Mouse (Mus musculus) lung, embryonic 14.5 days (tissue): ENCODE data around the gene Zscan2. TPM values are rescaled to one million over a fixed set of nuclear protein-coding genes. Genes with fewer than 3 reads are reported as not detected.

Experiments used
- ATAC-seq: fragments of 200-750 bp; cut with Nextera tagmentation; 2 replicates; pipeline ENCODE4 v1.8.0; 2017; ENCODE audit warnings: mild to moderate bottlenecking, moderate TSS enrichment, moderate library complexity; ENCODE audit not compliant: insufficient read depth
- DNase-seq: peaks from one replicate; pipeline ENCODE4 v3.0.0-alpha.2; 2015
- H3K27ac ChIP-seq: fragments of 300-500 bp; sonication (generic); 2 replicates; pipeline ENCODE4 v1.5.1; 2014; ENCODE audit warnings: low read depth, mild to moderate bottlenecking, moderate library complexity
- H3K27me3 ChIP-seq: fragments of 300-500 bp; sonication (generic); 2 replicates; pipeline ENCODE4 v1.6.1; 2014; ENCODE audit warnings: low read length, control low read depth; ENCODE audit not compliant: insufficient read depth
- H3K36me3 ChIP-seq: fragments of 300-500 bp; sonication (generic); 2 replicates; pipeline ENCODE4 v1.6.1; 2014; ENCODE audit warnings: control low read depth; ENCODE audit not compliant: insufficient read depth
- H3K4me1 ChIP-seq: fragments of 300-500 bp; sonication (generic); 2 replicates; pipeline ENCODE4 v1.6.1; 2014; ENCODE audit warnings: antibody characterized with exemption, control low read depth; ENCODE audit not compliant: insufficient read depth
- H3K4me2 ChIP-seq: fragments of 300-500 bp; sonication (generic); 2 replicates; pipeline ENCODE4 v1.6.1; 2014; ENCODE audit warnings: mild to moderate bottlenecking
- H3K4me3 ChIP-seq: fragments of 300-500 bp; sonication (generic); 2 replicates; pipeline ENCODE4 v1.5.1; 2014; ENCODE audit warnings: low read depth, low read length
- H3K9ac ChIP-seq: fragments of 300-500 bp; sonication (generic); 2 replicates; pipeline ENCODE4 v1.6.1; 2014
- H3K9me3 ChIP-seq: fragments of 300-500 bp; sonication (generic); 2 replicates; pipeline ENCODE4 v1.6.1; 2016; ENCODE audit warnings: low read depth, low read length, control low read depth
- CTCF ChIP-seq: IDR thresholded peaks from 2 replicates; pipeline ENCODE4 v1.5.1; 2016; ENCODE audit warnings: antibody characterized with exemption, low read depth
- WGBS: fragments of 180-500 bp; shearing (Covaris S2); extraction: QIAGEN DNeasy Blood & Tissue Kit; methylation state at CpG from one replicate; pipeline ENCODE4 v1.1.7; 2014; 5-methylcytosine and 5-hydroxymethylcytosine counted together
- polyA plus RNA-seq: library from polyadenylated mRNA; unstranded; fragments of >200 nt; fragmentation: Nextera tagmentation; extraction: Ambion mirVana; gene quantifications from 2 replicates; pipeline ENCODE4 v1.2.1, GENCODE M21; 2014

Zscan2 gene
- polyA plus RNA-seq, 1 experiment from 2014 or later: 3.2 TPM

GRCm38 (mm10) chr7:80903625-80904422 is 43.1 kb downstream of the Zscan2 start:
- 84% methylated on average over 11 of the region's 11 CpGs for WGBS
- DNase-seq (no peak), ATAC-seq (no peak)
- 0 out of 2 replicates have a peak, but pooled peaks cover 7% of the 10 kb centered on the region for H3K4me1 ChIP-seq
- H3K27me3 ChIP-seq: no peaks in the 10 kb centered on the region
- H3K4me2 ChIP-seq: peak overlapping the region; percentile 96
- no peak for TF ChIP-seq CTCF
- peak overlapping the region; percentile 41; the same call in 1 of the 2 replicates for H3K4me3 ChIP-seq
- no peaks in the 10 kb centered on the region for H3K9me3 ChIP-seq
- H3K36me3 ChIP-seq: peaks cover 12% of the 10 kb centered on the region; the same call in 1 of the 2 replicates
- H3K27ac ChIP-seq: no peak overlapping the region
- H3K9ac ChIP-seq: no peak overlapping the region

- no peak within 1 kb of the TSS for H3K27ac ChIP-seq
- DNase-seq: peak; percentile 91
- 3% methylated on average over 19 of the region's 19 CpGs for WGBS
- H3K4me1 ChIP-seq: 0 out of 2 replicates have a peak, but pooled peaks cover 6% of the 10 kb centered on the region
- no peaks in the 10 kb centered on the region for H3K9me3 ChIP-seq
- peaks cover 9% of the 10 kb centered on the region; the same call in 1 of the 2 replicates for H3K36me3 ChIP-seq
- H3K4me3 ChIP-seq: peak within 1 kb of the TSS; percentile 41
- peak within 1 kb of the TSS; percentile 57 for H3K9ac ChIP-seq
- H3K4me2 ChIP-seq: peak within 1 kb of the TSS; percentile 96
- peak; percentile 51 for ATAC-seq
- TF ChIP-seq CTCF: no peak
- no peaks in the 10 kb centered on the region for H3K27me3 ChIP-seq
Observed at GRCm38 (mm10) chr7:80904921-80905515, 44.3 kb downstream of the Zscan2 start, which contains the start of gene Nmb. Nmb (minus strand) TSS chr7:80905076.

GRCm38 (mm10) chr7:80911053-80911452 is 50.3 kb downstream of the Zscan2 start:
- no peak for TF ChIP-seq CTCF
- ATAC-seq: no peak
- Histone ChIP-seq H3K9ac (no peak overlapping the region), H3K9me3 (no peaks in the 10 kb centered on the region), H3K4me2 (no peak overlapping the region), H3K4me1 (no peaks in the 10 kb centered on the region), H3K27me3 (no peaks in the 10 kb centered on the region), H3K27ac (no peak overlapping the region), H3K36me3 (peaks cover 49% of the 10 kb centered on the region), H3K4me3 (no peak overlapping the region)
- DNase-seq: no peak
- 79% methylated on average over 7 of the region's 7 CpGs for WGBS

GRCm38 (mm10) chr7:80912496-80912895 is 51.8 kb downstream of the Zscan2 start:
- no peaks in the 10 kb centered on the region for H3K27me3 ChIP-seq
- no peaks in the 10 kb centered on the region for H3K9me3 ChIP-seq
- no peaks in the 10 kb centered on the region for H3K4me1 ChIP-seq
- TF ChIP-seq CTCF: no peak
- peaks cover 62% of the 10 kb centered on the region for H3K36me3 ChIP-seq
- no peak overlapping the region for H3K27ac ChIP-seq
- no peak overlapping the region for H3K4me2 ChIP-seq
- no peak for DNase-seq
- 72% methylated on average over 8 of the region's 8 CpGs for WGBS
- no peak overlapping the region for H3K4me3 ChIP-seq
- H3K9ac ChIP-seq: no peak overlapping the region
- no peak for ATAC-seq

- no peak for TF ChIP-seq CTCF
- no peak overlapping the region for H3K4me3 ChIP-seq
- no peaks in the 10 kb centered on the region for H3K27me3 ChIP-seq
- peaks cover 47% of the 10 kb centered on the region for H3K36me3 ChIP-seq
- DNase-seq (no peak), ATAC-seq (no peak)
- no peaks in the 10 kb centered on the region for H3K4me1 ChIP-seq
- no peak overlapping the region for H3K27ac ChIP-seq
- H3K9me3 ChIP-seq: no peaks in the 10 kb centered on the region
- no peak overlapping the region for H3K9ac ChIP-seq
- 60% methylated on average over 4 of the region's 4 CpGs for WGBS
- H3K4me2 ChIP-seq: no peak overlapping the region
Observed at GRCm38 (mm10) chr7:80917916-80918465, 57.3 kb downstream of the Zscan2 start.

- Histone ChIP-seq H3K9me3 (no peaks in the 10 kb centered on the region), H3K4me1 (no peaks in the 10 kb centered on the region), H3K4me2 (no peak overlapping the region), H3K27ac (no peak overlapping the region), H3K36me3 (peaks cover 50% of the 10 kb centered on the region), H3K27me3 (no peaks in the 10 kb centered on the region), H3K4me3 (no peak overlapping the region), H3K9ac (no peak overlapping the region)
- ATAC-seq (no peak), DNase-seq (no peak)
- no peak for TF ChIP-seq CTCF
- 69% methylated on average over 8 of the region's 8 CpGs for WGBS
Observed at GRCm38 (mm10) chr7:80918982-80919646, 58.4 kb downstream of the Zscan2 start.
